Mouse (Mus musculus): ENCODE measurements around the gene Ssxb5.
"Not testable (repeated sequence)": the region's sequence is repeated elsewhere in the genome, so short reads cannot be mapped to it uniquely, and the experiment has no call there.

The Ssxb5 gene

GRCm38 (mm10) chrX:8803391-8803790 is at the start of gene Ssxb5:
Ssxb5 (plus strand) TSS chrX:8803691.
- not testable (repeated sequence) for DNase-seq (ENCODE audit: low spot score in 2 of 2)

- no peak for DNase-seq (ENCODE audit: low spot score in 2 of 2)
Measured at GRCm38 (mm10) chrX:8832043-8832442, 28.6 kb downstream of the Ssxb5 start.

GRCm38 (mm10) chrX:8843694-8844093 is 40.2 kb downstream of the Ssxb5 start, which contains the start of gene Gm6592:
Gm6592 (plus strand) TSS chrX:8843994.
- no peak for DNase-seq (ENCODE audit: low spot score in 2 of 2)

- no peak for DNase-seq (ENCODE audit: low spot score in 2 of 2)
Measured at GRCm38 (mm10) chrX:8852486-8852885, 49.0 kb downstream of the Ssxb5 start.

Measured in natural killer cell, adult 2 months (primary cell).